Mouse (Mus musculus): ENCODE measurements around the gene Pthlh. TPM values are rescaled to one million over a fixed set of nuclear protein-coding genes. Genes with fewer than 3 reads are reported as not detected.
A peak's percentile ranks its signal among the peaks of the same experiment; 100 is the strongest.

Pthlh gene
- polyA plus RNA-seq, 2 experiments, result not detected

DNA sequence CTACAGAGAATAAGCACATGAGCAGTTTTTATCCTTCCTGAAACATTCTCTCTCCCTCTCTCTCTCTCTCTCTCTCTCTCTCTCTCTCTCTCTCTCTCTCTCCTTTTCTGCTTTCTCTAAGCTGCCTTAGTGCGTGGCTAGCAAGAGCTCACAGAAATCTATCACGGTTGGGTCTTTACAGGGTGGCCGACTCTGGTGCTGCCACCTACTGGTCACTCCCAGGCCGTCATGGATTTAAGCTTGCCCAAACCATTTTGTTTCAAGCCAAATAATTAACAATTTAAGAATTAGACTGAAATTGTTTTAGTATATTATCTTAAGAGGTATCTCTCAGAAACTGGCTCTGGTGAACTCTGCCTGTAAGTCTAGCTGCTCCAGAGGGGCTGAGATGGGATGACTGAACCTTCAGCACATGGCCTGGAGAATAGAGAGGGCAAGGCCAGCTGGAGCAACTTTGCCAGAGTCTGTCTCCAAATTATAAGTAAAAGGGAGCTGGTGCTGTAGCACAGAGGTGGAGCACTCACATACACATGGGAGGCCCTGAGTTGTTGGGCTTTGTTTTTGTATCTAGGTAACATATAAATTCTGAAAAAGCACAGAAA is 23.7 kb downstream of the Pthlh start:
- H3K27me3 ChIP-seq (ENCODE audit: control insufficient read depth, insufficient read depth, low read length), result no peaks in the 10 kb centered on the region
- H3K27ac ChIP-seq, result no peak overlapping the region
- H3K36me3 ChIP-seq (replicated peaks; ENCODE audit: control insufficient read depth, insufficient read depth, low read depth), result no peaks in the 10 kb centered on the region
- no peak overlapping the region for H3K4me3 ChIP-seq (ENCODE audit: insufficient read depth in 1 of 2, low read depth in 2 of 2, low read length in 2 of 2)
- 9% methylated on average over 4 of the region's 4 CpGs for WGBS (ENCODE audit: insufficient replicate concordance)
- no peaks in the 10 kb centered on the region for H3K4me1 ChIP-seq (replicated peaks; ENCODE audit: control insufficient read depth in 2 of 2, insufficient read depth in 2 of 2, low read length in 1 of 2)
- no peak for DNase-seq (ENCODE audit: low read depth in 3 of 3, low spot score in 3 of 3)
- no peak for TF ChIP-seq EP300 (IDR thresholded peaks at IDR 0.05; ENCODE audit: low read depth)
- TF ChIP-seq CTCF (IDR thresholded peaks at IDR 0.05; ENCODE audit: low read depth), result peak; percentile 63
- no peak overlapping the region for H3K4me2 ChIP-seq (ENCODE audit: low read depth)
- no peaks in the 10 kb centered on the region for H3K9me3 ChIP-seq (ENCODE audit: control insufficient read depth, low read length)
- ATAC-seq (ENCODE audit: insufficient read depth), result no peak
- no peak overlapping the region for H3K9ac ChIP-seq (replicated peaks)

DNA sequence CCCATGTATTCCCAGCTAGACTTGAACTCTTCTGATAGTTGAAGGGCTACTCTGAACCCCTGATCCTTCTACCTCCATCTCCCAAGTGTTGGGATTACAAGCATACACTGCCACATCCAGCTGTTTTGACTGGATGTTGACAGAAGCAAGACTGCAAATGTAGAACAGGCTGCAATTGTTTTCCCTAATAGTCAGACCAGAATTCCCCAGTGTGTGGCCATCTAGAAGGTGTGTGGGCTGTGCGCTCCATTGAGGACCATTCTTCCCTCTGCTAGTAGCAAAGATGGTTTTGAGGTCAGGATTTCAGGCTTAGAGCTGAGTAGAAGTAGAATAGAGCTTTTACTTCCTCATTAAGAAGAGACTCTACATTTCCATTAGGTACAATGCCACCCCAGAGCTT is 37.3 kb downstream of the Pthlh start:
- Histone ChIP-seq H3K36me3 (replicated peaks; ENCODE audit: control insufficient read depth, insufficient read depth, low read depth) (no peaks in the 10 kb centered on the region), H3K4me2 (ENCODE audit: low read depth) (no peak overlapping the region), H3K27ac (no peak overlapping the region), H3K9ac (replicated peaks) (no peak overlapping the region), H3K9me3 (ENCODE audit: control insufficient read depth, low read length) (no peaks in the 10 kb centered on the region), H3K4me1 (replicated peaks; ENCODE audit: control insufficient read depth in 2 of 2, insufficient read depth in 2 of 2, low read length in 1 of 2) (no peaks in the 10 kb centered on the region), H3K4me3 (ENCODE audit: insufficient read depth in 1 of 2, low read depth in 2 of 2, low read length in 2 of 2) (no peak overlapping the region), H3K27me3 (ENCODE audit: control insufficient read depth, insufficient read depth, low read length) (no peaks in the 10 kb centered on the region)
- WGBS (ENCODE audit: insufficient replicate concordance), result 53% methylated on average over 1 of the region's 1 CpGs
- DNase-seq (ENCODE audit: low read depth in 3 of 3, low spot score in 3 of 3) (no peak), ATAC-seq (ENCODE audit: insufficient read depth) (no peak)
- TF ChIP-seq CTCF (IDR thresholded peaks at IDR 0.05; ENCODE audit: low read depth) (no peak), EP300 (IDR thresholded peaks at IDR 0.05; ENCODE audit: low read depth) (no peak)

DNA sequence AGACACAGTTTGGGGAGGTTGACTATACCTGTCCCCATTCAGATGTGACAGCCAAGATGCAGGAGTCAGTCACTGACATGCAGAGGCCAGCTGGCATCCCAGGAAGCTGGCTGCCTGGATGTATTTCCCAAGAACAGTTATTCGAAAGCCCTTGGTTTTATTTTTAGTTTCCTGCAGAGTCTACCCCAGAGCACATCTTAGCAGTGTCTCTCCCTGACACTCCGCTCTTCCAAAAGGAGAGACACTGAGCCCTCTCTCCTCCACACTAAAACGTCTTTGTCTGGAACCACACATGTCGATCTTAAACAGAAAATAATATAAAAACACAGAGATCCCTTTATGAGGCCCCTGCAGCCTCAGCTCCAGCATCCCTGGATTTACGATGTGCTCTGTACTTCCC is 44.9 kb downstream of the Pthlh start:
- no peak overlapping the region for H3K9ac ChIP-seq (replicated peaks)
- no peak overlapping the region for H3K4me3 ChIP-seq (ENCODE audit: insufficient read depth in 1 of 2, low read depth in 2 of 2, low read length in 2 of 2)
- no peaks in the 10 kb centered on the region for H3K4me1 ChIP-seq (replicated peaks; ENCODE audit: control insufficient read depth in 2 of 2, insufficient read depth in 2 of 2, low read length in 1 of 2)
- H3K36me3 ChIP-seq (replicated peaks; ENCODE audit: control insufficient read depth, insufficient read depth, low read depth), result no peaks in the 10 kb centered on the region
- ATAC-seq (ENCODE audit: insufficient read depth), result no peak
- DNase-seq (ENCODE audit: low read depth in 3 of 3, low spot score in 3 of 3), result no peak
- H3K4me2 ChIP-seq (ENCODE audit: low read depth), result no peak overlapping the region
- TF ChIP-seq EP300 (IDR thresholded peaks at IDR 0.05; ENCODE audit: low read depth) (no peak), CTCF (IDR thresholded peaks at IDR 0.05; ENCODE audit: low read depth) (no peak)
- 53% methylated on average over 5 of the region's 5 CpGs for WGBS (ENCODE audit: insufficient replicate concordance)
- no peak overlapping the region for H3K27ac ChIP-seq
- H3K27me3 ChIP-seq (ENCODE audit: control insufficient read depth, insufficient read depth, low read length), result no peaks in the 10 kb centered on the region
- H3K9me3 ChIP-seq (ENCODE audit: control insufficient read depth, low read length), result no peaks in the 10 kb centered on the region

DNA sequence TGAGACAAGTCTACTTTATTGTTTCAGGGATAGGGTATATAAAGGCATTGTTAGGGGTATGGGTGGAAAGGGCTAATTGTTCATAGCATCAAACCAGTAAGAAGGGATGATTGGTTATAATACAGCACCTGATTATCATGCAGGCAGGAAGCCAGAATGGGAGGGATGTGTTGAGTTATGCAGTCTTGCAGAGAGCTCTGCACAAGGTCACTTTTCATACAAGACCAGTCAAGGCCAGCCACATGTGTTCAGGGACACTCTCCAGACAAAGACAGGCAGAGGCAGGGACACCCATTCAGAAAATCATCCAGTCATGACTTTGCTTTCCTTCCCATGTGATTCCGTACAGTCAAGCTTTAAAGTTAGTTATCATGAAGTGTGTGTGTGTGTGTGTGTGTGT is 47.8 kb downstream of the Pthlh start:
- Histone ChIP-seq H3K4me1 (replicated peaks; ENCODE audit: control insufficient read depth in 2 of 2, insufficient read depth in 2 of 2, low read length in 1 of 2) (no peaks in the 10 kb centered on the region), H3K9me3 (ENCODE audit: control insufficient read depth, low read length) (no peaks in the 10 kb centered on the region), H3K36me3 (replicated peaks; ENCODE audit: control insufficient read depth, insufficient read depth, low read depth) (no peaks in the 10 kb centered on the region), H3K27ac (no peak overlapping the region), H3K4me2 (ENCODE audit: low read depth) (no peak overlapping the region), H3K4me3 (ENCODE audit: insufficient read depth in 1 of 2, low read depth in 2 of 2, low read length in 2 of 2) (no peak overlapping the region), H3K9ac (replicated peaks) (no peak overlapping the region), H3K27me3 (ENCODE audit: control insufficient read depth, insufficient read depth, low read length) (no peaks in the 10 kb centered on the region)
- WGBS (ENCODE audit: insufficient replicate concordance), result 74% methylated on average over 1 of the region's 1 CpGs
- ATAC-seq (ENCODE audit: insufficient read depth) (no peak), DNase-seq (ENCODE audit: low read depth in 3 of 3, low spot score in 3 of 3) (no peak)
- TF ChIP-seq CTCF (IDR thresholded peaks at IDR 0.05; ENCODE audit: low read depth) (no peak), EP300 (IDR thresholded peaks at IDR 0.05; ENCODE audit: low read depth) (no peak)

DNA sequence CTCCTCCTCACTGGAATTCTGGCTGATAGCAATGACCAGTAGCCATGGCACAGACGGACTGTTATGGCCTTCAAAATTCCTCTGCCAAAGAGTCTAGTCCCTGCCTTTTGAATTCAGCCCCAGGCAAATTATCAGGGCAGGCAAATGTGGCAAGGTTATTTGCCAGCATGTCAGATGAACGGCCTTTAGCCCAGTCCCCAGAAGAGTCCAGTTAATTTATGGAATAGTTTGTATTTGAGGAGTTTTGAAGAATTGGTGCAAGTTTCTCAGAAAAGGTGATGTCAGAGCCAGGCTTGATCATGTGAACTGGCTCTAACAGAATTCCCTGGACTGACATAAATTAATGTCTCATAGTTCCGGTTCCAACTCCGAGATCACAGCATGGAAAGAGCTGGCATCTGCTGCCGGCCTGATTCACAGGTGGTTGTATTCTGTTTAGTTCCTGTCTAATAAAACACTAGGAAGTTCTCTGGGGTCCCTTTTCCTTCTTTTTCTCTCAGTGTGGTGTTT is 56.1 kb downstream of the Pthlh start:
- Histone ChIP-seq H3K9me3 (ENCODE audit: control insufficient read depth, low read length) (no peaks in the 10 kb centered on the region), H3K27me3 (ENCODE audit: control insufficient read depth, insufficient read depth, low read length) (no peaks in the 10 kb centered on the region), H3K36me3 (replicated peaks; ENCODE audit: control insufficient read depth, insufficient read depth, low read depth) (no peaks in the 10 kb centered on the region), H3K4me2 (ENCODE audit: low read depth) (no peak overlapping the region), H3K9ac (replicated peaks) (no peak overlapping the region), H3K27ac (no peak overlapping the region), H3K4me1 (replicated peaks; ENCODE audit: control insufficient read depth in 2 of 2, insufficient read depth in 2 of 2, low read length in 1 of 2) (no peaks in the 10 kb centered on the region), H3K4me3 (ENCODE audit: insufficient read depth in 1 of 2, low read depth in 2 of 2, low read length in 2 of 2) (no peak overlapping the region)
- DNase-seq (ENCODE audit: low read depth in 3 of 3, low spot score in 3 of 3), result no peak
- no peak for ATAC-seq (ENCODE audit: insufficient read depth)
- WGBS (ENCODE audit: insufficient replicate concordance), result 66% methylated on average over 5 of the region's 5 CpGs
- TF ChIP-seq EP300 (IDR thresholded peaks at IDR 0.05; ENCODE audit: low read depth), result no peak
- TF ChIP-seq CTCF (IDR thresholded peaks at IDR 0.05; ENCODE audit: low read depth), result no peak

Other genes with a start within 250 kb of the Pthlh start
- gene Rep15, start 231.6 kb downstream of the Pthlh start, polyA plus RNA-seq (2012; rRNA removed), result 0.04 and 0.11 TPM in 2 replicates
- 0.15 and 0.32 TPM in 2 replicates for gene Rep15, start 231.6 kb downstream of the Pthlh start, polyA plus RNA-seq (2014; fragmentation: Nextera tagmentation; extraction: Ambion mirVana)
- gene Mrps35, start 221.4 kb downstream of the Pthlh start, polyA plus RNA-seq (2012; rRNA removed), result 3.9 and 20.1 TPM in 2 replicates
- 60.9 and 61.4 TPM in 2 replicates for gene Mrps35, start 221.4 kb downstream of the Pthlh start, polyA plus RNA-seq (2014; fragmentation: Nextera tagmentation; extraction: Ambion mirVana)
- not detected in 2 replicates for gene Mansc4, start 177.2 kb downstream of the Pthlh start, polyA plus RNA-seq (2012; rRNA removed)
- gene Mansc4, start 177.2 kb downstream of the Pthlh start, polyA plus RNA-seq (2014; fragmentation: Nextera tagmentation; extraction: Ambion mirVana), result not detected in 2 replicates
- 1.8 and 2.0 TPM in 2 replicates for gene Klhl42, start 172.8 kb downstream of the Pthlh start, polyA plus RNA-seq (2012; rRNA removed)
- 1.9 and 2.3 TPM in 2 replicates for gene Klhl42, start 172.8 kb downstream of the Pthlh start, polyA plus RNA-seq (2014; fragmentation: Nextera tagmentation; extraction: Ambion mirVana)
- 2.0 and 3.1 TPM in 2 replicates for gene Ccdc91, start 211.6 kb upstream of the Pthlh start, polyA plus RNA-seq (2012; rRNA removed)
- gene Ccdc91, start 211.6 kb upstream of the Pthlh start, polyA plus RNA-seq (2014; fragmentation: Nextera tagmentation; extraction: Ambion mirVana), result 3.9 and 6.0 TPM in 2 replicates